Mouse (Mus musculus) MEL (cell line): Measurements from ENCODE around the gene Unc13a.

Experiments used
- CTCF ChIP-seq, 3 experiments: IDR thresholded peaks in 2 of 3; conservative IDR thresholded peaks in 1 of 3; 2 replicates each; pipeline ENCODE4 v1.5.1; 2011 to 2012; ENCODE audit warnings: low read length in 3 of 3, low read depth in 2 of 3, mild to moderate bottlenecking in 2 of 3, improper control_type of control experiment in 1 of 3, inconsistent platforms in 1 of 3, mixed read lengths in 1 of 3, moderate library complexity in 1 of 3; ENCODE audit not compliant: control insufficient read depth in 1 of 3, insufficient read depth in 1 of 3, poor library complexity in 1 of 3, severe bottlenecking in 1 of 3
- EP300 ChIP-seq, 2 experiments: IDR thresholded peaks; 2 replicates each; pipeline ENCODE4 v1.6.1; 2011; ENCODE audit warnings: improper control_type of control experiment in 2 of 2, low read length in 2 of 2, low read depth in 1 of 2, mild to moderate bottlenecking in 1 of 2
- GATA1 ChIP-seq: IDR thresholded peaks from 2 replicates; pipeline ENCODE4 v1.6.1; 2011; ENCODE audit warnings: low read depth, low read length, improper control_type of control experiment
- MAX ChIP-seq: IDR thresholded peaks from 2 replicates; pipeline ENCODE4 v1.6.1; 2011; ENCODE audit warnings: low read length, improper control_type of control experiment
- MXI1 ChIP-seq: IDR thresholded peaks from 2 replicates; pipeline ENCODE4 v1.6.1; 2011; ENCODE audit warnings: mild to moderate bottlenecking, low read depth, low read length, improper control_type of control experiment
- POLR2A ChIP-seq, 2 experiments: IDR thresholded peaks; 2 replicates each; pipeline ENCODE4 v1.6.1; 2011 to 2012; ENCODE audit warnings: low read length in 2 of 2, mild to moderate bottlenecking in 2 of 2, control low read depth in 1 of 2, improper control_type of control experiment in 1 of 2, low read depth in 1 of 2, moderate library complexity in 1 of 2; ENCODE audit not compliant: control insufficient read depth in 1 of 2, insufficient read depth in 1 of 2, poor library complexity in 1 of 2
- USF1 ChIP-seq: IDR thresholded peaks from 2 replicates; pipeline ENCODE4 v1.6.1; 2014; ENCODE audit warnings: low read depth, mild to moderate bottlenecking, inconsistent platforms, low read length, improper control_type of control experiment, moderate library complexity
- ZC3H11A ChIP-seq: IDR thresholded peaks from 2 replicates; pipeline ENCODE4 v1.6.1; 2012; ENCODE audit warnings: low read depth, mild to moderate bottlenecking, inconsistent platforms, low read length, improper control_type of control experiment
- ZKSCAN1 ChIP-seq: IDR thresholded peaks from 2 replicates; pipeline ENCODE4 v1.6.1; 2012; ENCODE audit warnings: low read depth, mild to moderate bottlenecking, inconsistent platforms, low read length, improper control_type of control experiment, moderate library complexity

DNA sequence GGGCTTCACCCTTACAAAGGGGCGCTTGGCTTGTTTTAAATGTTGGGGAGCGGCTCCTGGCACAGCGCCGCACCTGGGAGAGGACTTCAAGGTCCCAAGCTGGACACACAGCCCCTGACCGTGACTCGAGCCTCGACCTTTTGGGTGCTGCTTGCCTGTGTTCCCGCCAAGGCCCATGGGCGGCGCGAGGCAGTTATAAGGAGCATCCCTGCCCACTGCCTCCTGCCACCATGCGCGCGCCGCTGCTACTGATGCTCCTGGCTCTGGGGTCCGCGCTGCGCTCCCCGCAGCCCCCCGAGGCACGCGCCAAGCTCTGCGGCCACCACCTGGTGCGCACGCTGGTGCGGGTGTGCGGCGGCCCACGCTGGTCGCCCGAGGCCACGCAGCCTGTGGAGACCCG lies 17.5 kb upstream of the Unc13a start, which contains the start of gene Insl3:
- no peak for TF ChIP-seq USF1
- no peak for TF ChIP-seq ZKSCAN1
- no peak for TF ChIP-seq EP300 (IDR thresholded peaks at IDR 0.05; ENCODE audit: low read depth in 1 of 2, low read length in 2 of 2)
- TF ChIP-seq POLR2A (IDR thresholded peaks at IDR 0.05; ENCODE audit: control insufficient read depth in 1 of 2, insufficient read depth in 1 of 2, low read depth in 1 of 2, low read length in 2 of 2, poor library complexity in 1 of 2): no peak
- TF ChIP-seq CTCF (IDR thresholded peaks at IDR 0.05 in 2 of 3, conservative IDR thresholded peaks at IDR 0.05 in 1 of 3; ENCODE audit: control insufficient read depth in 1 of 3, insufficient read depth in 1 of 3, low read depth in 2 of 3, low read length in 3 of 3, poor library complexity in 1 of 3, severe bottlenecking in 1 of 3): no peak
- TF ChIP-seq MXI1: no peak
- TF ChIP-seq MAX: no peak
- no peak for TF ChIP-seq ZC3H11A
- no peak for TF ChIP-seq GATA1
